Mouse (Mus musculus): Measurements from ENCODE around the gene Rnase2b.

- TF ChIP-seq GATA1 (IDR thresholded peaks at IDR 0.05; ENCODE audit: low read length) (peak; percentile 59), TAL1 (IDR thresholded peaks at IDR 0.05; ENCODE audit: low read length) (no peak)
Measured at GRCm38 (mm10) chr14:51149164-51149563, 12.9 kb upstream of the Rnase2b start.
